Mouse (Mus musculus): Measurements from ENCODE around the gene Tmem121. TPM values are rescaled to one million over a fixed set of nuclear protein-coding genes. Genes with fewer than 3 reads are reported as not detected.
A peak's percentile ranks its signal among the peaks of the same experiment; 100 is the strongest.

Gene Tmem121
- total and polyA plus RNA-seq, 3 experiments, result 0.18 TPM; not detected in 2

DNA sequence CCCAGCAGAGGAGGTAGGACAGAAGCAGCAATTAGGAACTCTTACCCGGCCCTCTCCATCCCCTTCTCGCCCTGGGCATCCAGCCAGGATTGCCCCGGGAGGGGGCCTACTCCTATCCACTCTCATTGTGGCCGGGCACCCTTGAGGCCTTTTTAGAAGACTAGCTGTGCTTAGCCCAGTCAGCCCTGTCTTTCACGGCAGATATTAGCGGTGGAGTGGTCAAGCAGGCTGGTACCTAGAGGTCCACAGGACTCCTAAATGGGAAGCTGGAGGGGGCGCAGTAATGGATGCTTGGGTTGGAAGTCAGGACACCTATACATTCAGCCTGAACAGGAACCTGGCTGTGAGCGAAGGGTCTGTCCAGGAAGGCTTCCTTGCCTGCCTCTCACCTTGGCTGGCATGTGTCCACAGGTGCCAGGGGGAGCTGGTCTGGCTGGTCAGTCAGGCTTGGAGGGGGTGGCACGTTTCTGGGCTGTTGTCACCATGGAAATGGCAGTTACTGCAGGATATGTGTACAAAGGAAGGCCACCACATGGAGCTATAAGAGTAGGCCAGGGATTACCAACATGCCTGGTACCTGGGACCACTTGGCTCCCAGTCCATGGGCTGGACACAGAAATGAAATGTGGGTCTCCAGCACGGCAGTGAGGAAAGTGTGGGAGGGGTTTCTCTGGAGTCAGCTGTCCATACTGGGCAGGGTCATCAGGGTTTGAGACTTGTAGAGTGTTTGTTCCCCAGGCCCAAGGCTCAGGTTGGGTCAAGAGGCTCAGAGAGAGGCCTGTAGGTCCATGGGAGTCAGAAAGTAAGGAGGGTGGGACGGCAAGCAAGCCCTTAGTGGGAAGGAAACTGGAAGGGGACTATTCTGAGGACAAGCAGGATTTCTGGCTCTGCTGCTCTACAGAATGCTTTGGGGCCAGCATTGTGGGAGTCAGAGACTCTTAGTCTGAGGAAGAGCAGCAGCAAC lies 46.5 kb upstream of the Tmem121 start:
- H3K4me1 ChIP-seq (ENCODE audit: control insufficient read depth, insufficient read depth, low read length), result peaks cover 14% of the 10 kb centered on the region
- H3K36me3 ChIP-seq (ENCODE audit: control insufficient read depth, insufficient read depth, low read length), result peaks cover 6% of the 10 kb centered on the region
- intact Hi-C loops (cut with DNase I), result loop anchor here (2.0 kb wide), 1 partner anchor 20 kb away; no protein-coding TSS in a partner anchor
- H3K4me3 ChIP-seq, result peak overlapping the region; percentile 84
- 0 out of 2 replicates have a peak, but pooled peaks cover 1% of the 10 kb centered on the region for H3K79me2 ChIP-seq (replicated peaks; ENCODE audit: control insufficient read depth, insufficient read depth, low read length)
- H3K9ac ChIP-seq (ENCODE audit: low read depth, low read length), result peak overlapping the region; percentile 10; the same call in 1 of the 2 replicates
- 44% methylated on average over 11 of the region's 11 CpGs for WGBS
- H3K27ac ChIP-seq, result peak overlapping the region; percentile 100
- peak; percentile 41 to 54 for DNase-seq
- H3K27me3 ChIP-seq (ENCODE audit: control insufficient read depth, insufficient read depth, low read length), result no peaks in the 10 kb centered on the region
- TF ChIP-seq POLR2A (IDR thresholded peaks at IDR 0.05; ENCODE audit: insufficient read depth, low read depth, low read length), result no peak
- TF ChIP-seq EP300 (IDR thresholded peaks at IDR 0.05; ENCODE audit: insufficient read depth, low read depth, low read length), result 0 out of 2 replicates have a peak, but pooled peaks have one; percentile 6
- TF ChIP-seq CTCF (IDR thresholded peaks at IDR 0.05), result no peak

- Histone ChIP-seq H3K27me3 (ENCODE audit: control insufficient read depth, insufficient read depth, low read length) (no peaks in the 10 kb centered on the region), H3K27ac (peak within 1 kb of the TSS; percentile 100), H3K36me3 (ENCODE audit: control insufficient read depth, insufficient read depth, low read length) (peaks cover 15% of the 10 kb centered on the region), H3K4me1 (ENCODE audit: control insufficient read depth, insufficient read depth, low read length) (peaks cover 22% of the 10 kb centered on the region), H3K79me2 (replicated peaks; ENCODE audit: control insufficient read depth, insufficient read depth, low read length) (0 out of 2 replicates have a peak, but pooled peaks cover 1% of the 10 kb centered on the region), H3K9ac (ENCODE audit: low read depth, low read length) (peak within 1 kb of the TSS; percentile 99), H3K4me3 (peak within 1 kb of the TSS; percentile 84)
- intact Hi-C loops (cut with DNase I), result loop anchor here (2.0 to 5.0 kb wide), 2 partner anchors 21 to 188 kb away; no protein-coding TSS in a partner anchor
- peak; percentile 96 to 97 for DNase-seq
- TF ChIP-seq CTCF (IDR thresholded peaks at IDR 0.05) (peak; percentile 61), POLR2A (IDR thresholded peaks at IDR 0.05; ENCODE audit: insufficient read depth, low read depth, low read length) (peak; percentile 97), EP300 (IDR thresholded peaks at IDR 0.05; ENCODE audit: insufficient read depth, low read depth, low read length) (no peak; the same call in 1 of the 2 replicates)
- WGBS, result under 1% methylated on average over 68 of the region's 68 CpGs
Observed at GRCm38 (mm10) chr12:113139908-113140615, 45.7 kb upstream of the Tmem121 start, which contains the start of gene Crip2. Crip2 (plus strand) TSS chr12:113140236.

GRCm38 (mm10) chr12:113140616-113141411 lies 44.9 kb upstream of the Tmem121 start:
- 1% methylated on average over 49 of the region's 49 CpGs for WGBS
- intact Hi-C loops (cut with DNase I), result loop anchor here (1.0 to 5.0 kb wide), 2 partner anchors 14 to 189 kb away; no protein-coding TSS in a partner anchor

DNA sequence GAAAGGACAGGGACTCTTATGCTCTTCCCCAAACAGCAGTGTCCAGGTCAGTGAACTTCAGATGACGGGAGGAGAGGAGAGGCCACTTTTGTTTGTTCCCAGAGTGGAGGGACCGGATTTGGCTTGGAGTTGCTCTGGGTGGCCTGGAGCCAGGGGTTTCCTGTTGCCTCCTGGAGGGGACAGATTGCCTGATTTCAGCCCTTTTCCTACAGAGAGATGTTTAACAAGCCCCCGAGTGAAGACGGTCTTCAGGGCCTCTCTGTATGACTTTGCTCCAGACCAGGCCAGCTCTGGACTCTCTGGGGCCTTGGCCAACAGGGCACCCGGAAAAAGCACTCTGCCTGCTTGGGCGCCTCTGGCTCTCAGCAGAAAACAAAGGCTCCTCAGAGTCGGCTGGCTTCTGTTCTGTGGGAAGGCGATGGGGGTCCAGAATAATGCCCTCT lies 44.2 kb upstream of the Tmem121 start:
- Histone ChIP-seq H3K36me3 (ENCODE audit: control insufficient read depth, insufficient read depth, low read length) (peaks cover 21% of the 10 kb centered on the region), H3K9ac (ENCODE audit: low read depth, low read length) (peak overlapping the region; percentile 99), H3K79me2 (replicated peaks; ENCODE audit: control insufficient read depth, insufficient read depth, low read length) (0 out of 2 replicates have a peak, but pooled peaks cover 1% of the 10 kb centered on the region), H3K27ac (peak overlapping the region; percentile 100), H3K4me1 (ENCODE audit: control insufficient read depth, insufficient read depth, low read length) (peaks cover 32% of the 10 kb centered on the region), H3K4me3 (peak overlapping the region; percentile 84), H3K27me3 (ENCODE audit: control insufficient read depth, insufficient read depth, low read length) (no peaks in the 10 kb centered on the region)
- peak; percentile 80 to 85 for DNase-seq
- WGBS, result 6% methylated on average over 8 of the region's 8 CpGs
- TF ChIP-seq EP300 (IDR thresholded peaks at IDR 0.05; ENCODE audit: insufficient read depth, low read depth, low read length) (0 out of 2 replicates have a peak, but pooled peaks have one; percentile 35), CTCF (IDR thresholded peaks at IDR 0.05) (no peak), POLR2A (IDR thresholded peaks at IDR 0.05; ENCODE audit: insufficient read depth, low read depth, low read length) (peak; percentile 57; the same call in 1 of the 2 replicates)
- intact Hi-C loops (cut with DNase I), result loop anchor here (1.0 to 5.0 kb wide), 2 partner anchors 14 to 189 kb away; no protein-coding TSS in a partner anchor

More at GRCm38 (mm10) chr12:113140616-113141411, 44.9 kb upstream of the Tmem121 start:
- Histone ChIP-seq H3K79me2 (replicated peaks; ENCODE audit: control insufficient read depth, insufficient read depth, low read length) (0 out of 2 replicates have a peak, but pooled peaks cover 1% of the 10 kb centered on the region), H3K9ac (ENCODE audit: low read depth, low read length) (peak overlapping the region; percentile 99), H3K36me3 (ENCODE audit: control insufficient read depth, insufficient read depth, low read length) (peaks cover 20% of the 10 kb centered on the region), H3K27ac (peak overlapping the region; percentile 100), H3K27me3 (ENCODE audit: control insufficient read depth, insufficient read depth, low read length) (no peaks in the 10 kb centered on the region), H3K4me3 (peak overlapping the region; percentile 84), H3K4me1 (ENCODE audit: control insufficient read depth, insufficient read depth, low read length) (peaks cover 27% of the 10 kb centered on the region)
- DNase-seq, result peak; percentile 80 to 84
- 0 out of 2 replicates have a peak, but pooled peaks have one; percentile 65 for TF ChIP-seq EP300 (IDR thresholded peaks at IDR 0.05; ENCODE audit: insufficient read depth, low read depth, low read length)
- TF ChIP-seq CTCF (IDR thresholded peaks at IDR 0.05), result no peak
